Mouse (Mus musculus) cortical plate, adult 2 months (tissue): ENCODE measurements around the gene Erc2.

Experiments used
- CTCF ChIP-seq: fragments of 200-500 bp; IDR thresholded peaks from 2 replicates; pipeline ENCODE4 v1.5.1; 2011; ENCODE audit warnings: mild to moderate bottlenecking, control low read depth, low read length; ENCODE audit not compliant: insufficient read depth; ENCODE audit errors: extremely low read depth
- POLR2A ChIP-seq: fragments of 200-500 bp; IDR thresholded peaks from 2 replicates; pipeline ENCODE4 v1.6.1; 2011; ENCODE audit warnings: mild to moderate bottlenecking, low read length, control low read depth; ENCODE audit not compliant: insufficient read depth; ENCODE audit errors: extremely low read depth

DNA sequence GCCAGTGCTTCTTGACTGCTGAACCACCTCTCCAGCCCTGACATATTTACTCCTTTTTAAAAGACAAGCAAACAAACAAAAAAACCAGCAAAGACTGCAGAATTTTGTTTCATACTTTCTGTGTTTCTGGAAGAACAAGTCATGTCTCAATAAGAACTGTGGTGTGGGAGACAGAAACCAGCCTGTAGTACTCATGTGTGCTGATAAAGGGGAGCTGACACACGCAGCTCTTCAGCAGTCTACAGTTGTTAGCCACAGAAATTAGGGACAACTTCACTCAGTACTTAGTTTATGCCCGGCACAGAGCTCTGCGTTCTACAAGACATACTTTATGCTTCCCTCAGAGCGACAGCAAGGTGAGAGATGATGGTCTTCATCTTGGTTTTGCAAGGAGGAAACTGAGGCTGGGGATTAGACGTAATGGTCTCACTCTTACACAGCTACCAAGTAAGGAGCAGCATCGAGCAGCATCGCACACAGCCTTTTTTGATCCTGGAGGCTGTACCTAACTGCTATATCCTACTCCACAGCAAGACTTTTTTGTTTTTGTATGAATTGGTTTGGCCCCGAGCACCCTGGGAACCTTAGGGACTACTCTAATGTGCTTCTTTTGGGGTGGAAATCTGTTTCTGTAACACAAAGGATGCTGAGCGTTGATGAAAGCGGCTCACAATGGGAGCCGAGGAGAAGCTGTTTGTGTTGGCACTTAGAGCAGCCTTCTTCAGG is 435.1 kb downstream of the Erc2 start:
- TF ChIP-seq POLR2A (no peak), CTCF (no peak)
